Mouse (Mus musculus): ENCODE measurements around the gene Tpo. TPM values are rescaled to one million over a fixed set of nuclear protein-coding genes. Genes with fewer than 3 reads are reported as not detected.

Tpo gene
- polyA plus RNA-seq (2012; rRNA removed): 0.01 and 0.02 TPM in 2 replicates

GRCm38 (mm10) chr12:30132524-30132923 lies at the start of gene Tpo:
Gene Tpo, minus strand, starts transcription at chr12:30132624.

Other genes with a start within 250 kb of the Tpo start
- 97.4 and 155 TPM in 2 replicates for gene Pxdn, start 195.0 kb downstream of the Tpo start, polyA plus RNA-seq (2012; rRNA removed)
- 0.44 and 0.86 TPM in 2 replicates for gene Sntg2, start 240.8 kb upstream of the Tpo start, polyA plus RNA-seq (2012; rRNA removed)